Mouse (Mus musculus): ENCODE measurements around the gene Grm7.

The Grm7 gene

GRCm38 (mm10) chr6:110785497-110785928 lies 140.1 kb downstream of the Grm7 start:
- TF ChIP-seq POU5F1 (IDR thresholded peaks at IDR 0.05; ENCODE audit: borderline replicate concordance, low read length) (peak; percentile 37; the same call in 1 of the 2 replicates), CTCF (conservative IDR thresholded peaks at IDR 0.05; ENCODE audit: low read length) (no peak), NANOG (IDR thresholded peaks at IDR 0.05; ENCODE audit: borderline replicate concordance, low read length) (peak; percentile 52; the same call in 1 of the 2 replicates)
- H3K9me3 ChIP-seq (ENCODE audit: low read length): no peaks in the 10 kb centered on the region
- H3K27me3 ChIP-seq (ENCODE audit: insufficient read depth, low read length): no peaks in the 10 kb centered on the region
- H3K36me3 ChIP-seq (ENCODE audit: insufficient read depth, low read length): no peaks in the 10 kb centered on the region
- peaks cover 8% of the 10 kb centered on the region for H3K4me1 ChIP-seq (replicated peaks; ENCODE audit: low read depth, low read length)
- no peak overlapping the region for H3K4me3 ChIP-seq (replicated peaks; ENCODE audit: low read length)

GRCm38 (mm10) chr6:110792696-110793095 lies 147.3 kb downstream of the Grm7 start:
- Histone ChIP-seq H3K36me3 (ENCODE audit: insufficient read depth, low read length) (no peaks in the 10 kb centered on the region), H3K9me3 (ENCODE audit: low read length) (no peaks in the 10 kb centered on the region), H3K27me3 (ENCODE audit: insufficient read depth, low read length) (no peaks in the 10 kb centered on the region), H3K4me3 (replicated peaks; ENCODE audit: low read length) (no peak overlapping the region), H3K4me1 (replicated peaks; ENCODE audit: low read depth, low read length) (no peaks in the 10 kb centered on the region)
- TF ChIP-seq CTCF (conservative IDR thresholded peaks at IDR 0.05; ENCODE audit: low read length) (no peak), POU5F1 (IDR thresholded peaks at IDR 0.05; ENCODE audit: borderline replicate concordance, low read length) (no peak), NANOG (IDR thresholded peaks at IDR 0.05; ENCODE audit: borderline replicate concordance, low read length) (no peak)

- TF ChIP-seq CTCF (conservative IDR thresholded peaks at IDR 0.05; ENCODE audit: low read length): no peak
- no peak for TF ChIP-seq NANOG (IDR thresholded peaks at IDR 0.05; ENCODE audit: borderline replicate concordance, low read length)
- no peak for TF ChIP-seq POU5F1 (IDR thresholded peaks at IDR 0.05; ENCODE audit: borderline replicate concordance, low read length)
- H3K9me3 ChIP-seq (ENCODE audit: low read length): no peaks in the 10 kb centered on the region
- no peaks in the 10 kb centered on the region for H3K36me3 ChIP-seq (ENCODE audit: insufficient read depth, low read length)
- H3K4me3 ChIP-seq (replicated peaks; ENCODE audit: low read length): no peak overlapping the region
- no peaks in the 10 kb centered on the region for H3K27me3 ChIP-seq (ENCODE audit: insufficient read depth, low read length)
- no peaks in the 10 kb centered on the region for H3K4me1 ChIP-seq (replicated peaks; ENCODE audit: low read depth, low read length)
Measured at GRCm38 (mm10) chr6:110807481-110807880, 162.1 kb downstream of the Grm7 start.

- no peak for TF ChIP-seq NANOG (IDR thresholded peaks at IDR 0.05; ENCODE audit: borderline replicate concordance, low read length)
- TF ChIP-seq POU5F1 (IDR thresholded peaks at IDR 0.05; ENCODE audit: borderline replicate concordance, low read length): no peak
- no peak for TF ChIP-seq CTCF (conservative IDR thresholded peaks at IDR 0.05; ENCODE audit: low read length)
- Histone ChIP-seq H3K9me3 (ENCODE audit: low read length) (no peaks in the 10 kb centered on the region), H3K36me3 (ENCODE audit: insufficient read depth, low read length) (no peaks in the 10 kb centered on the region), H3K27me3 (ENCODE audit: insufficient read depth, low read length) (no peaks in the 10 kb centered on the region), H3K4me1 (replicated peaks; ENCODE audit: low read depth, low read length) (no peaks in the 10 kb centered on the region), H3K4me3 (replicated peaks; ENCODE audit: low read length) (no peak overlapping the region)
Measured at GRCm38 (mm10) chr6:110812214-110812613, 166.8 kb downstream of the Grm7 start.

GRCm38 (mm10) chr6:110818236-110818635 lies 172.9 kb downstream of the Grm7 start:
- H3K27me3 ChIP-seq (ENCODE audit: insufficient read depth, low read length): no peaks in the 10 kb centered on the region
- no peaks in the 10 kb centered on the region for H3K36me3 ChIP-seq (ENCODE audit: insufficient read depth, low read length)
- no peak overlapping the region for H3K4me3 ChIP-seq (replicated peaks; ENCODE audit: low read length)
- TF ChIP-seq POU5F1 (IDR thresholded peaks at IDR 0.05; ENCODE audit: borderline replicate concordance, low read length) (no peak), NANOG (IDR thresholded peaks at IDR 0.05; ENCODE audit: borderline replicate concordance, low read length) (no peak), CTCF (conservative IDR thresholded peaks at IDR 0.05; ENCODE audit: low read length) (no peak)
- H3K9me3 ChIP-seq (ENCODE audit: low read length): no peaks in the 10 kb centered on the region
- no peaks in the 10 kb centered on the region for H3K4me1 ChIP-seq (replicated peaks; ENCODE audit: low read depth, low read length)

- Histone ChIP-seq H3K9me3 (ENCODE audit: low read length) (no peaks in the 10 kb centered on the region), H3K4me3 (replicated peaks; ENCODE audit: low read length) (no peak overlapping the region), H3K27me3 (ENCODE audit: insufficient read depth, low read length) (no peaks in the 10 kb centered on the region), H3K36me3 (ENCODE audit: insufficient read depth, low read length) (no peaks in the 10 kb centered on the region), H3K4me1 (replicated peaks; ENCODE audit: low read depth, low read length) (no peaks in the 10 kb centered on the region)
- TF ChIP-seq NANOG (IDR thresholded peaks at IDR 0.05; ENCODE audit: borderline replicate concordance, low read length) (no peak), CTCF (conservative IDR thresholded peaks at IDR 0.05; ENCODE audit: low read length) (no peak), POU5F1 (IDR thresholded peaks at IDR 0.05; ENCODE audit: borderline replicate concordance, low read length) (no peak)
Measured at GRCm38 (mm10) chr6:110868311-110868710, 222.9 kb downstream of the Grm7 start.

- Histone ChIP-seq H3K4me1 (replicated peaks; ENCODE audit: low read depth, low read length) (no peaks in the 10 kb centered on the region), H3K36me3 (ENCODE audit: insufficient read depth, low read length) (no peaks in the 10 kb centered on the region), H3K27me3 (ENCODE audit: insufficient read depth, low read length) (no peaks in the 10 kb centered on the region), H3K9me3 (ENCODE audit: low read length) (no peaks in the 10 kb centered on the region), H3K4me3 (replicated peaks; ENCODE audit: low read length) (no peak overlapping the region)
- TF ChIP-seq NANOG (IDR thresholded peaks at IDR 0.05; ENCODE audit: borderline replicate concordance, low read length): no peak
- no peak for TF ChIP-seq POU5F1 (IDR thresholded peaks at IDR 0.05; ENCODE audit: borderline replicate concordance, low read length)
- TF ChIP-seq CTCF (conservative IDR thresholded peaks at IDR 0.05; ENCODE audit: low read length): no peak
Measured at GRCm38 (mm10) chr6:110982013-110982412, 336.6 kb downstream of the Grm7 start.

GRCm38 (mm10) chr6:111039099-111039498 lies 393.7 kb downstream of the Grm7 start:
- Histone ChIP-seq H3K27me3 (ENCODE audit: insufficient read depth, low read length) (no peaks in the 10 kb centered on the region), H3K4me3 (replicated peaks; ENCODE audit: low read length) (no peak overlapping the region), H3K36me3 (ENCODE audit: insufficient read depth, low read length) (no peaks in the 10 kb centered on the region), H3K9me3 (ENCODE audit: low read length) (no peaks in the 10 kb centered on the region), H3K4me1 (replicated peaks; ENCODE audit: low read depth, low read length) (no peaks in the 10 kb centered on the region)
- TF ChIP-seq POU5F1 (IDR thresholded peaks at IDR 0.05; ENCODE audit: borderline replicate concordance, low read length) (no peak), CTCF (conservative IDR thresholded peaks at IDR 0.05; ENCODE audit: low read length) (no peak), NANOG (IDR thresholded peaks at IDR 0.05; ENCODE audit: borderline replicate concordance, low read length) (no peak)

GRCm38 (mm10) chr6:111045896-111046295 lies 400.5 kb downstream of the Grm7 start:
- Histone ChIP-seq H3K27me3 (ENCODE audit: insufficient read depth, low read length) (no peaks in the 10 kb centered on the region), H3K4me3 (replicated peaks; ENCODE audit: low read length) (no peak overlapping the region), H3K36me3 (ENCODE audit: insufficient read depth, low read length) (no peaks in the 10 kb centered on the region), H3K4me1 (replicated peaks; ENCODE audit: low read depth, low read length) (no peaks in the 10 kb centered on the region), H3K9me3 (ENCODE audit: low read length) (no peaks in the 10 kb centered on the region)
- TF ChIP-seq NANOG (IDR thresholded peaks at IDR 0.05; ENCODE audit: borderline replicate concordance, low read length) (no peak), POU5F1 (IDR thresholded peaks at IDR 0.05; ENCODE audit: borderline replicate concordance, low read length) (no peak), CTCF (conservative IDR thresholded peaks at IDR 0.05; ENCODE audit: low read length) (no peak)
